Mouse (Mus musculus) left cerebral cortex, postnatal 36 days (tissue): ENCODE measurements around the gene Yrdc. TPM values are rescaled to one million over a fixed set of nuclear protein-coding genes. Genes with fewer than 3 reads are reported as not detected.

ENCODE experiments used
- DNase-seq, 2 experiments: peaks; one replicate each; pipeline ENCODE4 v3.0.0; 2021 to 2022; ENCODE audit warnings: low spot score in 2 of 2, mixed read lengths in 1 of 2
- intact Hi-C: fragments of 180-260 bp; cut with DNase I; formaldehyde crosslinking; loops from one replicate; pipeline ENCODE4 v1.15.1; 2025
- total RNA-seq, 2 experiments: library from RNA; stranded (reverse); gene quantifications; 2 replicates each; pipeline ENCODE4 v1.2.3; 2021

Gene Yrdc
- total RNA-seq, result 10 to 100 TPM; 31.4 to 35.2 TPM

DNA sequence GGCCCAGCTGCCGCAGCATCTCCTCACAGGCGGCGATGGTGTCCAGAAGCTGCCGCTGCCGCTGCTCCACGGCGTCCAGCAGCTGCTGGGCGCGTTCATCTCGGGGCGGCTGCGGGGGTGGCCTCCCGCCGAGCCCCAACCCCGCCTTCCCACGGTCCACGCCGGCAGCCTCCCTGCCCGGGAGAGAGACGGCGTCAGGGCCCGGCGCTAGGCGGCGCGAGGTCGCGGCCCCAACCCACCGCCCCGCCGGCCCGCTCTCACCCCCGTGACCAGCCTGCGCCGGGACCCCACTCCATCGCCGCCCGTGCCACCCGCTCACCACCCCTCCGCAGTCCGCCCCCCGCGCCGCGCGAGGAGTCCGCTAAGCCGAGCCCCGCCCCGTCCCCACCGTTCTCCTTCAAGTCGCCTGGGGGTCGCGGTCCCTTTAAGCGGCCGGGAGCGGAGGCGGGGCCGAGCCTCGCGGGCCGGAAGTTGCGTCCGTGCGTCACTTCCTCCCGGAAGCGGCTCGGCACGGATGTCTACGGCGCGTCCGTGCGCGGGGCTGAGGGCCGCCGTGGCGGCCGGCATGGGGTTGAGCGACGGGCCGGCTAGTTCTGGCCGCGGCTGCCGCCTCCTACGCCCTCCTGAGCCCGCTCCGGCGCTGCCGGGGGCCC is at the start of gene Yrdc:
TSS of gene Yrdc (plus strand) at position 419 of the 653 bp plus-strand sequence.
- intact Hi-C loops, result loop anchor here (1.0 to 5.0 kb wide), 2 partner anchors 42 to 48 kb away; partner anchors contain the start of gene Mtf1
- peak; percentile 95 to 96 for DNase-seq

DNA sequence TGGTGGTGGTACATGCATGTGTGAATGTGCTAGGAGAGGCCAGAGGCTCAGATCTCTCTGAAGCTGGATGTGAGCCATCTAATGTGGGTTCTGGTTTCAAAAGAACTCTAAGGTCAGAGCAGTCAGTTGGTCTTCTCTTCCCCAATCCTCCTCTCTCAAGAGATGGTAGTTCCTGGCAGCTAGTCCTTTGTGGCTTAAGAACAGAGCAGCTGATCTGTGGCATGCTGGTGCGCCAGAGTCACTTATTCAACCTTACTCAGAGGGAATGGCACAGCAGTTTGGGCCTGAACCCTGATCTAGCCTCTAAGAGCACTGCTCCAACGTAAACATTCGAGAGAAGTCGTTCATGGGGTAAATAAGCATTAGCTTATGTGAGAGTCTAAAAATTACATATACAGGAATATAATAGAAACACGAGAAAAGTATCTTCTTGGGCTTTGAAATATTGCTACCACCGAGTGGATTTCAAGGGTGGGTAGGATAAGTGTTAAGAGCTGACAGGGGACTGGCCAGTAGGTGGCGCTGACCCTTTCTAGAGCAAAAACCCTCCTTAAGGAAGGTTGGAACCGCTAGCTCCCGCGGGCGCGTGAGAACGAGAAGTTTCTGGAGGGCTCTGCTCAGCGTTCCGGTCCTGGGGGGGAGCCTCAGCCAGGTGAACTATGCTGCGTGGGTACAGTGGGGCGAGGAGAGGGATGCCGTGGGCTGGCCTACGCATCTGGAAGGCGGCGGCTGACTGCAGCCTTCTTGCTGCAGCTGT is 48.7 kb upstream of the Yrdc start, which contains the start of gene Mtf1:
TSS of gene Mtf1 (plus strand) at position 553 of the 757 bp plus-strand sequence.
- intact Hi-C loops, result loop anchor here (1.0 to 10.0 kb wide), 2 partner anchors 49 to 263 kb away; partner anchors contain the start of genes Dnali1, Snip1 and Yrdc
- DNase-seq, result peak; percentile 83 to 87

DNA sequence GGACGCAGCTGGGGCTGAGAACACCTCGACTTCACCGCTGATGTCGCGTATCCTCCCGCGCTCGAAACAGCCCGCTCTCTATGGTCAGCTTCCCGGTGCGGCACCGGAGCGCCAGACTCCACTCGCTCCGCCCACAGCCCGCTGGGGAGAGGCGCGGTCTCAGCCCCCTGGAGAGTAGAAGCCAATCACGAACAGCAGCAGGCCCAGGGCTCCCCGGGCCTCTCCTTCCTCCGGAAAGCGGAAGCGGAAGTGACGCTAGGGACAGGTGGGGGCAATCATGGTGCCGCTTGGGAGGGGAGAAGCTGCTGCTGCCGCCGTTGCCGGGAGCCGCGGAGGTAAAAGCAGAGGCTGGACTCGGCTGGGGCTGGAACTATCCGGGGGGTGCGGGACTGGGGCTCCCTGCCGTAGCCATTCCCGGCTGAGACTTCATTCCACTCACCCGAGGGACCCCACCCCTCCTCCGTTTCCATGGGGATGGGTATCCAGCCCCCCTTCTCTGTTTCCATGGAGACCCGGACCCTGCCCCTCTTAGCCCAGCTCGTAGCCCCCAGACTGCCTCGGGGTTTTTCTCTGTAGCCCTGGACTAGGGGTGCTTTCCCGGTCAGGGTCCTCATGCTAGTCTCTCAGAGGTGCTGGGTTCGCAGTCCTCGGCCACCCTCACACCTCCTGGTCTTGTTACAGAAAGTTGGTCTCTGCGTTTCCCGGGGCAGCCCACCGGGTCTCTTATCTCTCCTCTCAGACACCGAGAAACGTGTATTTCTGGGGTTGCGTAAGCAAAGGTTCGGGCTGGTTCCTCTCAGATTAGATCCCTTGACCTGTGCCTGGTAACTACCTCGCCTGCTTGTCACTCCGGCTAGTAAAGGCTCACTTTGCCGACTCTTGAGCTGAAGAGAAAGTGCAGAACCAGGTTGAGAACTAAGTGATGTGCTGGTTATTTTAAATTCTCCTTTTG is 47.9 kb upstream of the Yrdc start:
- intact Hi-C loops, result loop anchor here (1.0 to 10.0 kb wide), 2 partner anchors 48 to 262 kb away; partner anchors contain the start of genes Dnali1, Snip1 and Yrdc
- DNase-seq, result peak; percentile 95 to 96

DNA sequence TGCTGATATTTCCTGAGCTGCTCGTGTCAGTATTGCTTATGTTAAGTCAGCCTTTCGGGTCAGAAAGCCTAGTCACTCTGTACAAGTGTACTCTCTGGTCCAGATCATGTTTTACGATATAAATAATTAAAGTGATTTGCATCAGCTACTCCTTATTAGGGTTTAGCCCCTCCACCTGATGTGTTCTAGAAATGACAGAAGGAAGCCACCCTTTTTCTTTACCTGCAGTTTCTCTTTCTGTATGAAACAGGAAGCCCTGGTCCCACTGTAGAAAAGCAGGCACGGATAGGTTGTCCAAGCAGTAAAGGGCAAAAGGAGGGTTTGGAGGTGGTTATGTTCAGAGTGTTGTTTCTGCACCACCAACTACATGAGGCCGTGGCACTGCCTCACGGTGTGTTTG is 47.1 kb upstream of the Yrdc start:
- intact Hi-C loops, result loop anchor here (10.0 kb wide), 1 partner anchor 261 kb away; the partner anchor contains the start of genes Dnali1 and Snip1
- no peak for DNase-seq

DNA sequence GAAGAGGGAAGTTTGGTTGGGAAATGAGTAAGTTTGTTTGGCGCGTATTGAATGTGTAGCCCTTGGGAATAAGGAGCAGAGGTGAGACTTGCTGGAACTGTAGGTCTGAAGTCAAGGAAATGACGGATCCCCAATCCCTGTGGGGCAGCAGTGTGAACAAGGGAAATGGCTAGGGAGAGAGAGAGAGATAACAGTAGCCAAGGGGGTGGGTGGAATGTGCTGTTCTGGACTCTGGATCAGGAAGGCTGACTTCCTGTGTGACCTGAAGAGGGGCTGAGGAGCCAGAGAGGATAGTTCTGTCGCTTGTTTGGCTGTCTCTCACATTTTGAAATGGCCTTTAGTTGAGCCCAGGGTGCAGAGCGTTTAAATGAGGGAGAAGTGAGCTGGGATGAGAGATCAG is 42.0 kb upstream of the Yrdc start:
- intact Hi-C loops, result loop anchor here (10.0 kb wide), 1 partner anchor 256 kb away; the partner anchor contains the start of genes Dnali1 and Snip1
- DNase-seq, result no peak

DNA sequence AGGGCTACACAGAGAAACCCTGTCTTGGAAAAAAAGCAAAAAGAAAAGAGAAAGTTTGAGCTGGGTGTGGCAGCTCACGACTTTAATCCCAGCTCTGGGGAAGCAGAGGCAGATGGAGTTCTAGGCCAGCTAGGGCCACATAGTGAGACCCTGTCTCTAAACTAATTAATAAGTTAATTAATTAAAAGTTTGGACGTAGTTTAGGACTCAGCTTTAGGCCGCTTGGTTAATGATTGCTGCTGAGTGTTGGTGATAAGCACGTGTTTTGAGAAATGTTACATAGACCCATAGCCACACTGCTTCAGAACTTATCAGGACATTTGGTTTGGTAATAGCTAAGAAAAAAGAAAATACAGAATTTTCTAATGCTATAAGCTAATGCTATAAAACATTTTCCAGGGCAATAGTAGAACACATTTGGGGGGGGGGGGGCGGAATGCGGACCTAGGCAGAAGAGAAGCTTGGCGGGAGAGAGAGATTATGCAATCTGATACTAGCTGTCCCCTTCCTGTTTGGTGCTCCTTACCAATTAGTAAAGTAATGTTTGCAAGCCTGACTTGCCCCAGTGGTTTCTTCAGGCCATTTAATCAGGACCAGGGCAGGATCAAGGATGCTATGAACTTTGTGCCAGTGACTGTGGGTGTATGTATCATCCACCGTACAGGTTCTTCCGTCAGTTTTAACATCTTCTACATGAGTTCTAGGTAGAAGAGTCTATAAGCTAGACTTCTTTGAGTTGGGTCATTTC is 41.2 kb upstream of the Yrdc start:
- intact Hi-C loops, result loop anchor here (10.0 kb wide), 1 partner anchor 255 kb away; the partner anchor contains the start of genes Dnali1 and Snip1
- no peak for DNase-seq

DNA sequence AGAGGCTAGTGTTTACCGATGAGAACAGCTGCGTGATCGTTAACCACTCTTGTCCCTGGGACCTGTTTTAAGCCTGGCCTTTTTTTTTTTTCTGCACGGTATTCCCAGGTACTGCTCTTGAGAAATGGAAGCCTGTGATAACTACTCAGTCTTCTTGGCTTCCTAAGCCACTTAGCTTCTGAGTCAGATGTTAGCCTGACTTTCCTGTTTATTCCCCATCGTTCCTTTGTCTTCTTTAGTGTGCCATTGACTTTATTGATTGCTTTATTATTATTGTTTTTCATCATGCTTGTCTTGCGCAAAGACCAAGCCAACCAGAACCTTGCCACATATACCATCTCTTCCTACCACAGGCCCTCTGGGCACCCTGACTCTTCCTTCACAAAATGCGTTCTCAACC is 40.4 kb upstream of the Yrdc start:
- no peak for DNase-seq
- intact Hi-C loops, result no loop called here

DNA sequence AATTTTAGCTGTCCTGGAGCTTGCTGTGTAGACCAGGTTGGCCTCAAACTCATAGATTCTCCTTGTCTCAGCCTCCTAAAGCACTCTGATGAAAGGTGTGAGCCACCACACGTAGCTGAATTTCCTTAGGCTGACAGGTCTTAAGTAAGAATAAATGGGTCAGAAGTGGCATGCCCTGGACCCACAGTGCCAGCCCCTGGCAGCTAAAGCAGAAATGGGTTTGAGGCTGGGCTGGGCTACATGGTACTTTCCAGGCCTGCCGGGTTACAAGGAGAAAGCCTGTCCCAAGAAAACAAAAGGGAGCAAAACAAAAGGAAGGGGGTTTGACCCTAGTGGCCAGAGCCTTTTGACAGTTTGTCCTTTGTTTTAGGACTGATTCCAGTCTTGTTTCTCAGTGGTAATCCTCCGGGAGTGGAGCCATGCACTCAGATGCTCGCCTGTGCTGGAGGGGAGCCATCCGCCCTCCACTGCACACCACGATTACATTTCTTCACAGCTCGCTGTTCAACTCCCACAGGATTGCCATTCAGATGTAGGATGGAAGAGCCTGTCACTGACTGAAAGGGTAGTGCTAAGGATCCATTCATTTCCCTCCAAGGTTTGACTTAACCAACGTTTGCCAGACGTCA is 39.0 kb upstream of the Yrdc start:
- DNase-seq, result peak; percentile 61 to 69
- intact Hi-C loops, result no loop called here

DNA sequence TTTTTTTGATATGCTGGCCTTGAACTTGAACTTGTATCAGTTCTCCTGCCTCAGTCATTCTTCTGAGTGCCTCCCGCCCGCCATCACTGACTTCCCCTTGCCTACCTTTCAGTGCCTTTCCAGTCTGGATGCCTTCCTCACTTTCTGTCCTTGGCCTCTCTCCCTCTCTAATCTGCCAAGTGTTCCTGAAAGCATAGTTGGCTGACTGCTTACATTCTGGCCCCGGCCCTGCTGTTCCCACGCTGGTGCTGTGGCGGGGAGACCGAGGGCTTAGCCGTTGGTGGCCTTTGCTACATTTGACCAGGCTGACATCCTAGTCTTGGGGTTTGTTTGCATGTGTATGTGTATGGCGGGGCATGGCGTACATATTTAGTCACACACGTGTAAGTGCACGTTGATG is 34.6 kb upstream of the Yrdc start:
- intact Hi-C loops, result no loop called here
- DNase-seq, result no peak

DNA sequence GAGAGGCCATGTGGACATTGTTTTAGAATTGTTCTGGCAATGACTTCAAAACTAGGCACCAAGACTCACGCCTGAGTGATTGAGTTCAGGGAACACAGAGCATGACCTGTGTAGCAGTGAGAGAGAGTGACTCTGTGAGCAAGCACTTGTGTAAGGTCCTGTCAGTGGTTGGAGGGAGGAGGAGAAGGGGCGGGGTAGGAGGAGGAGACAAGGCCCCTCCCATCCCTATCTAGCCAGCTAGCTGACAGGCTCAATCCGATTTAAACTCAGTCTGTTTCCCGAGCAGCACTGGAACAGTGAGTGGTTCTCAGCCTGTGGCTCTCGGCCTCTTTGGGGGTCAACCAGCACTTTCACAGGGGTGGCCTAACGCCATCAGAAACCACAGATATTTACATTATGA is 32.7 kb upstream of the Yrdc start:
- DNase-seq, result no peak
- intact Hi-C loops, result no loop called here

DNA sequence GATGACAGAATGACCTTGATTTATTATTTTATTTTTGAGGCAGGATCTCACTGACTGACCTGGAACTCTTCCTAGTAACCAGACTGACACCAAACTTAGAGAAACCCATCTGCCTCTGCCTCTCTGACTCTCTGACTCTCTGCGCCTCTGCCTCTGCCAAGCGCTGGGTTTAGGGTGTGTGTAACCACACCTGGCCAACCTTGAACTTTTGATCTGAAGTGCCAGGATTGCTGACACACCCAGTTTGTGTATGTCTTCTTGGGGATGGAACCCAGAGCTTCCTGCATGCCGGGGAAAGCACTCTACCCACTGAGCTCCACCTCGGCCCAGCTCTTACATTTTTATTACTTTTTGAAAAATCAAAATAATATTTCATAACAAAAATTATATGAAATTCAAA is 31.6 kb upstream of the Yrdc start:
- no peak for DNase-seq
- intact Hi-C loops, result no loop called here

DNA sequence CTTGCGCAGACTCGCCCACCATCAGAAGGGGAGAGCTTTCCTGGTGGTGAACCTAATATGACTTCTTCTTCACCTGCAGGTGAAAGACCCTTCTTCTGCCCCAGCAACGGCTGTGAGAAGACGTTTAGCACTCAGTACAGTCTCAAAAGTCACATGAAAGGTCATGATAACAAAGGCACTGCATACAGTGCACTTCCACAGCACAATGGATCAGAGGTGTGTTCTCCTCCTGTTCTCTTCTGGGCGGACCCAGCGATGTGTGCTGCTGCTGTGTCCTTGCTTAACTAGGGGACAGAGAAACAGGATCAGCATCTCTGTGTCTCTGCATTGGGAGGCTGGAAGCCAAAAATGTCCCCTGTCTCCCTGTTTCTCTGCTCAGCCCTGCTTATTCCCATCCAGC is 25.5 kb upstream of the Yrdc start:
- intact Hi-C loops, result no loop called here
- no peak for DNase-seq

DNA sequence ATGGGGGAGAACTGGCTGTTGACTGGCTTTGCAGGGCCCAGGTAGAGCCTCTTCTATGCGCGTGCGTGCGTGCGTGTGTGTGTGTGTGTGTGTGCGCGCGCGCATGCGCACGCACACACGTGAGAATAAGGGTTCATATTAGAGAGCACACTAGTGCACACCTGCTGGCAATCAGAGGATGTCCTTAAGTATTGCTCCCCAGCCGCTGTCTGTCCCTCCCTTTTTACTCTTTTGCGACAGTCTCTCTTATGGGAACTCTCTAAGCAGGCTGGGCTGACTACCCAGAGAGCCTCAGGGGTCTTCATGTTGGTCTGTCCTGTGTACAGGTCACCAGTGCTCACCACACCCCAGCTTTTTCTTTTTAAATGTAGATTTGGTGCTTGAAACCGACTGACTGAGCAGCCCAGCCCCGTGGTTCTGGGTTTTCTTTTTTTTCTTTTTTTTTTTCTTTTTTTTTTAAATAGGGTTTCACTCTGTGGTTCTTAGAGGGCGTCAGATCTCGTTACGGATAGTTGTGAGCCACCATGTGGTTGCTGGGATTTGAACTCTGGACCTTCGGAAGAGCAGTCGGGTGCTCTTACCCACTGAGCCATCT is 25.0 kb upstream of the Yrdc start:
- intact Hi-C loops, result no loop called here
- no peak for DNase-seq

DNA sequence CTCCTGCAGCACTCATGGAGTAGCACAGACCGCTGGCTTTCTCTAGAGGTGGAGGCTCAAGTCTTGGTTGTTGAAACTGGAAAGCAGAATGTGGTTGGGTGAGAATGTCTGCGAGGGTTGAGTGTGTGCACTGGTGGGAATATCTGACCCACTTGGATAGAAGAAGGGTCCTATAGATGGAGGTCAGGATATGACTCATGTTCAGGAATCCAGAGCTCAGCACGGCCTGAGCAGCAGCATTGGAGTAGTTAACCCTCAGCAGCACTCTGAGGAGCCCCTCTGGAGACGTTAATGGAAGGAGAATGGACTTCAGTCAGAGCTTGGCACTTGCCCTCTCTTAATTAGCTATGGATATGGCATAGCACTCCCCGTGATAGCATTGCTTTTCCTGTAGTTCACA is 20.8 kb upstream of the Yrdc start:
- DNase-seq, result no peak
- intact Hi-C loops, result no loop called here

DNA sequence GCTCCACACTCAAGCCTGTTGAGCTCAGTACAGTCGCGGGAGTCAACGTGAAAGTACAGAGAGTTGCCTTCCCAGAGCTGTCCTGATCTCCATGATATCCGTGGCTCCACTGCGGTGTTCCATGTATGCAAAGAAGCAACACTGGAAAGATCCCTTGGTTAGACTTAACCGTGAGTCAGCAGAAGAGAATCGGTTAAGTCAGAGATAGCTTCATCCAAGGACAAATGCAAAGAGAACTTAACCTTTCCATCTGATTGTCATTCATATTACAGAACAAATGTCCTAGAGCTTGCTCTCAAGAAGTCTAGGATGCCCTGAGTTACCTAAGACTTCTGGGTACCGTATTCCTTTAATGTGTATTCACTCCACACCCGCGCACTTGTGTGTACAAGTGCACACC is 17.7 kb upstream of the Yrdc start:
- intact Hi-C loops, result no loop called here
- DNase-seq, result no peak

DNA sequence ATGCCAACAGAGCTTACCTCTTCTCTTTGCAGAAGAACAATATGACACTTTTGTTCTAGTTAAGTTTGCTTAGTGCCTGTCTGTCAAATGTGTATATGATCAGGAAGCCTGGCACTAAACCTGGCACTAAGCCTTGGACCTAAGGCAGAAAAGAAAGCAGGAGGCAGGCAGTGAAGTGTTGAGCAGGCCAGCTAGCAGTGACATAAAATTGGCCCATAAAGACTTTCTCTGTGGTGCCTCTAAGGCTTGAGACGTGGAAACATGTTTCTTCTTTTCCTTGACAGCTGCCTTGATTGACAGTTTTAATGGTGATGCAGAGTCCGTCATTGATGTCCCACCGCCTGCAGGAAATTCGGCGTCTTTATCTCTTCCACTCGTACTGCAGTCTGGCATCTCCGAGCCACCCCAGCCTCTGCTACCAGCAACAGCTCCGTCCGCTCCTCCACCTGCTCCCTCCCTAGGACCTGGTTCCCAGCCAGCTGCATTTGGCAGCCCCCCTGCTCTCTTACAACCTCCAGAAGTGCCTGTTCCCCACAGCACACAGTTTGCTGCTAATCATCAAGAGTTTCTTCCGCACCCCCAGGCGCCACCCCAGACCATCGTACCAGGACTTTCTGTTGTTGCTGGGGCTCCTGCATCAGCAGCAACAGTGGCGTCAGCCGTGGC is 12.3 kb upstream of the Yrdc start:
- intact Hi-C loops, result no loop called here
- no peak for DNase-seq

DNA sequence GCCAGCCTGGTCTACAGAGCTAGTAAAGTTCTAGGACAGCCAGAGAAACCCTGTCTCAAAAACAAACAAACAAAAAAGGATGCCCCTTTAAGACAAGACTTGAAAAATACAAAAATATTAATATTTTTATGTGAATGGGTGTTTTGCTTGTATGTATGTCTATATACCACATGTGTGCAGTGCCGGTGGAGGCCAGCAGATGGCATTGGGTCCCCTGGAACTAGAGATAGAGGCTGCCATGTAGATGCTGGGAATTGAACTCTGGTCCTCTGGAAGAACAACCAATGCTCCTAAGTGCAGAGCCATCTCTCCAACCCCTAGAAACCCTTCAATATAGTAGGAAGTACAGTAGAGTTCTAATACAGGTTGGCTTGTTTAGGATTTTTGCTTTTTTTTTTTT is 9.5 kb upstream of the Yrdc start:
- intact Hi-C loops, result no loop called here
- no peak for DNase-seq

DNA sequence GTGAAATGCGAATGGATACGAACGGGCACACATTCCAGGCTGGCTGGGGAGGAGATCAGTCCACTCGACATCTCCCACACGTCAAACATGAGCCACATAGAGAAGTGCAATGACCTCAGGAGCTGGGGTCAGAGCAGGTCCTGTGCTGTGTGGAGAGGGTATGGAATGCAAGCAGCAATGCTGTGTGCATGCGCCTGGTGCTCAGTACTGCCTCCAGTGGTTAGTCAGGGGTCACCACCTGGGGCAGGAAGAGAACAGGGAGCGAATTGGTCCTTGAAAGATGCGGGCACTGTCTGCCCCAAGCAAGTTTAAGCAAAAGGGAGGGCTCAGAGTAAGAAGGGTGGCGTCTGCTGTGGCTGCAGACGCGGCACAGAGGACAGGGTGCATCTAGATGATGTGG is 7.0 kb upstream of the Yrdc start:
- no peak for DNase-seq
- intact Hi-C loops, result no loop called here
